Mouse (Mus musculus) embryo, embryonic 10 days (tissue): ENCODE results near the gene Slc22a13.
A peak's percentile ranks its signal among the peaks of the same experiment; 100 is the strongest.

Experiments
- DNase-seq: peaks from one replicate; pipeline ENCODE4 v3.0.0-alpha.2; 2015; ENCODE audit warnings: low spot score

Slc22a13 gene

DNA sequence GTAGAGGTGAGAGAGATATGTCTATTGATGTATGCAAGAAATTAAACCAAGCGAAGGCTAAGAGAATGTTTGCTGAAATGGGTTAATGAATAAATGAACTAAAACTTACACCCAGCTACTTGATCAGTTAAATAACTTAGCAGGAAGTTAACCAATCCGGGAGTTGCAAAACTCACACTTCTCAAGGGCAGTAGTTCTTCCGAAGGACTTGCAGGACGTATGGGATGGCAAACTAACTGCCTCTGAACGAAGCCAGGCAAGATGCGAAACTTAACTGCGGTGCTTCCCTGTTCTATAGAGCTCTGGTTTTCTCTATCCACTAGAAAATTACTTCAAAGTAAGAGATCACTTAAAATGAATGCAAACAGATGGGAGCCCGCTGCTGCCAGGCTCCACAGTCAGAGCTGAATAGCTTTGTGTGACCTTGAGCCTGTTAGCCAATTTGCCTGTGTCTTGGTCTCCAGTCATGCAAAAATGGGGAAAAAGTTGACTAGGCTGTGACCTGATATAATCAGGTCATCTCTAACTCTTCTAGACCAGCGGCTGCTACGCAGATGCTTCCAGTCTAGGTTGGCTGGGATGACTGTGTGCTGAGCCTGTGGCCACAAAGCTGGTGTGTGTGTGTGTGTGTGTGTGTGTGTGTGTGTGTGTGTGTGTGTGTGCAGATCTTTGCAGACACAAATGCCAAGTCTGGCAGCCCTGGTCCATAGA lies 9.6 kb downstream of the Slc22a13 start:
- no peak for DNase-seq

DNA sequence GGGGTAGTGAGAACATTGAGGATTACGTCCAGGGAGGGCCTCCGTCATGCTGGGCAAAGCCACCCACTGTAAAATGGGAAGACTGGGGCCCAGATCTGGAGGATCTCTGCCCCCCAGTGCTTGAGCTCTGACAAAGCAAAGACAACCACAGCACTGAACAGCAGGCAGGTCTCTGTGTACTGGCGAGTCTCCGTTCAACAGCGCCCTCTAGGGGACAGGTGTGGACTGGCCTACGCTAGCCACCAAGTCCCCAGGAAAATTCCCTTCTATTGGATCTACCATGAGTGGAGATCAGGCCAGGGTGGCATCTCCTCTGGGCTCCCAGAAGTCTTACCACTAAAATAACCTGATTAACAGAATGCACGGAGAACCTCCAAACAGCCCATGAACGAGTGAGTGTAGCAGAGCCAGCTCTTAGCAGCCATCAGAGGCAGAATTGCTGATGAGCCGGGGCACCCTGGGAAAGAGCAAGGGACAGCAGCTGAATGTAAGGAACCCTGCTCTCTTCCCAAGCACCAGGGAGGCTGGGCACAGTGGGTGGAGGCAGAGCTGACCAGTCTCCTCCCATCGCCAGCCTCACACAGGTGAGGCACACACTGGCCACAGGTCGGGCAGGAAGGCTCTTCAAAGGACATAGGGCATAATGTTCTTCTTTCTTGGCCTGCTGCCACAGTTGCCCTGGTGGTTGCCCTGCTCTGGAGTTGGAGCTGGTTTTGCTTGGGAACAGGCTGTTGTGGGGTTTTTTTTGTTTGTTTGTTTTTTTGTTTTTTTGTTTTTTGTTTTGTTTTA lies 16.5 kb downstream of the Slc22a13 start:
- peak; percentile 72 for DNase-seq

DNA sequence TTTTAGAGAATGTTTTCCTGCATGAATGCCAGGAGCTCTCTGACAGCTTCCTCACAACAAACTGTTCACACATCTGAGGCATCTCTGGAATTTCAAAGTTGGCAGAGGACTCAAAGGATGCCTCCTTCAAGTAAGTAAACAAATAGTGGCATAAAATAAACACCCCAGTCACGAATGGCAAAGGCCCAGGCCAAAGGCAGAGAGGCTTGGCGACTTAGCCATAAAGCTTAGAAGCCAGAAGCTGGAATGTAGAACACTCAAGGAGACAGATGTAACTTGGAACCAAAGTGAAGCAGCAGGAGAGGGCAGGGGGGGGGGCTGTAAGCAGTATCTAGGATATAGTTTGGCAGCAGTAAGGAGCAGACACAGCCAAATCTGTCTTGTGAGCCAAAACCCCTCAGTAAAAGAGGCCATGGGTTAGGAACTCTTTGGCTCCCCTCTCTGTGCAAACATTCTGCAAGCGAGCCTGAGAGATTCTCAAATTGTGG lies 27.6 kb downstream of the Slc22a13 start:
- DNase-seq, result no peak

DNA sequence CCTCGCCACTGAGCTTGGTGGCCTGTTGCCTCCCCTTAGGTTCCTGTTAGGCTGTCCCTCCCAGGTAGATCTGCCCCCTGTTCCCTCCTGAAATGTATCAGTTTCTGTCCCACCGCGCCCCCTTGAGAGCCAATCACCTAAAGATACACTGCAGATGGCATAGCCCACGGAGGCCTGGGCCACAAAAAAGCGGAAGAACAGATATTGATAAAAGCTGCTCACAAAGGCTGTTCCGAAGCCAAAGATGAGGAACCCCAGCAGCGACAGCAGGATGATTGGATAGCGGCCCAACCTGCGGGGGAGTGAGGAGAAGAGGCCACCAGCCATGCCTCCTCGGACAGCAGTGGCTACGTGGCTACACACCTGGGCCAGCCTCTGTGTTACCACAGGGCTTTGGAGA lies 29.6 kb downstream of the Slc22a13 start:
- no peak for DNase-seq

DNA sequence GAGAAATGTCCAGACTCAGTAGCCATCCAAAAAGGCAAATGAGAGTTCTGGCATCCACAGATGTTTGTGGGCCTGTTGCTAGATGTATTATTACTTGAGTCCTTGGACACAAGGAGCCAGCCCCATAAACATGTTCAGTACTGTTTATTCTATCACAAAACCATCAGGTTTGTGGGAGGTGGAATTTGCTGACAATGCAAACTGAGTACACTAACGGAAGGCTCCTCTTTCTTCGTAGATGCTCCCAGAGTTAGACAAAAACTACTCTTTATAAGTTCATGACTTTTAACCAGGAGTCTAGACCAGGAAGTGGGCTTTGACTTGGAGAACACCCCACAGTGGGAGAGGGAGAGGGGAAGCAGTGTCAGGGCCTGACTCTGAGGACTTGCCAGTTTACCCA lies 41.3 kb downstream of the Slc22a13 start:
- DNase-seq, result no peak

DNA sequence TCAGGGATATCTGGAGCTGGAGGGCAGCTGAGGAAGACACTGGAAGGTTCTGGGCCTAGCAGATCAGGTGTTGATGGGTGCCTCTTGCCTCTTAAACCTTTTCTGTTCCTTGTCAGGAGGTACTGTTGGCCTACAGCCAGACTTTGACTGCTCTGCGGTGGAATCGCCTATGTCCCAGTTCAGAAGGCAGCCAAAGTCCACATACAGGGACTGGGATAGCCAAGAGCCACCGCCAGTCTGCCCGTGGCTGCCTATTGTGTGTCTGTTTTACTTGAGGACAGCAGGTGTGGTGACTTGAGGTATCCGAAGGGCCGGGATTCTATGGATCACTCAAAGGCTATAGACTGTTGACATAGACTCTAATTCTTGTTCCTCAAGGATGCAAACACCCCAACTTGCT lies 43.4 kb downstream of the Slc22a13 start:
- DNase-seq, result no peak

DNA sequence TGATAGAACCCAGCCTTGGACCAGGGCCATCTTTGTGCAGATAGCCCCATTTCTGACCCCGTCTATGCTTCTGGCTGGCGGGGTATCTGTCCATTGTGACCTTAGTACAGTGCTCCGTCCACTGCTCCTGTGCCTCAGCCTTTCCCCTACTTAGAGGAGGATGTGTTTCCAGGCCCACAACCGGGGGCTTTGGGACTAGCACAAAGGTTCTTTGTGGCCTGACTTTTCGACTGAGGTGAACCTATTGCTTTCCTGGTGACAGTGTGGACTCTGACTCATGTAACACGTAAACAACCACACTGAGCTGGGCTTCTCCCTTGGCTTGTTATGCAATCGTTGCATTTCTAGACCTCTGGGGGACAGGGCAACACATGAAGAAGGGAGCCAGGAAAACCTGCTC lies 44.2 kb downstream of the Slc22a13 start:
- no peak for DNase-seq

DNA sequence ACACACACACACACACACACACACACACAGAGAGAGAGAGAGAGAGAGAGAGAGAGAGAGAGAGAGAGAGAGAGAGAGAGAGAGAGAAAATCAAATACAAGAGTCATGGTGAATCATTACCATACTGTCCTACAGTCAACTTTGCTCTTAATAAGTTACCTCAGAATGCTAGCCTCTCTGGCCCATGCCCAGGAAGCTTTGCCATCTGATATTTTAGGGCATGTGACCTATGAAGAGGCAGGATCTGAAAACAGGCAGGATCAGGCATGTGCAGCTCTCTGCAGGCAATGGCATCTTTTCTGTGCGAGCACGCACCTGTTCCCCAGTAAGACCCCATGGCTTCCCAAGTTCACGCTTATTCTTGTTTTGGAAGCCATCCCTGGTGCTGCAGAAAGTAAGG lies 48.2 kb downstream of the Slc22a13 start:
- DNase-seq, result no peak

DNA sequence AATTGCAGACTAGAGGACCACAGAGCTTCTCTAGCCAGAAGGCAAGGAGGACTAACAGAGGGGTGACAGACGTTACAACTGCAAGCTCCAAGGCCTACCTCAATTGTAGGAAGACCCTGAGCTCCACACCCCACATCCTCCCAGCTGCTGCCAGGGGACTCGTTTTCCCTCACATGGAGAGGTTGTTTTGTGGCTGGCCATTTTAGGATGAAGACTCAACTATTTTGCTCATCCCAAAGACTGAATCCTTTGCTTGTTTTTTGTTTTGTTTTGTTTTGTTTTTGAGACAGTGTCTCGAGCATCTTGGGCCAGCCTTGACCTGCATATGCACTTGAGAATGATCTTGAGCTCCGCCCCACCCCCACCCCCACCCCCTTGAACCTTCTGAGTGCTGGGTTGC lies 50.0 kb downstream of the Slc22a13 start, which contains the start of gene Gm47289:
TSS of gene Gm47289 (plus strand) at position 301 of the 400 bp plus-strand sequence.
- DNase-seq, result no peak

DNA sequence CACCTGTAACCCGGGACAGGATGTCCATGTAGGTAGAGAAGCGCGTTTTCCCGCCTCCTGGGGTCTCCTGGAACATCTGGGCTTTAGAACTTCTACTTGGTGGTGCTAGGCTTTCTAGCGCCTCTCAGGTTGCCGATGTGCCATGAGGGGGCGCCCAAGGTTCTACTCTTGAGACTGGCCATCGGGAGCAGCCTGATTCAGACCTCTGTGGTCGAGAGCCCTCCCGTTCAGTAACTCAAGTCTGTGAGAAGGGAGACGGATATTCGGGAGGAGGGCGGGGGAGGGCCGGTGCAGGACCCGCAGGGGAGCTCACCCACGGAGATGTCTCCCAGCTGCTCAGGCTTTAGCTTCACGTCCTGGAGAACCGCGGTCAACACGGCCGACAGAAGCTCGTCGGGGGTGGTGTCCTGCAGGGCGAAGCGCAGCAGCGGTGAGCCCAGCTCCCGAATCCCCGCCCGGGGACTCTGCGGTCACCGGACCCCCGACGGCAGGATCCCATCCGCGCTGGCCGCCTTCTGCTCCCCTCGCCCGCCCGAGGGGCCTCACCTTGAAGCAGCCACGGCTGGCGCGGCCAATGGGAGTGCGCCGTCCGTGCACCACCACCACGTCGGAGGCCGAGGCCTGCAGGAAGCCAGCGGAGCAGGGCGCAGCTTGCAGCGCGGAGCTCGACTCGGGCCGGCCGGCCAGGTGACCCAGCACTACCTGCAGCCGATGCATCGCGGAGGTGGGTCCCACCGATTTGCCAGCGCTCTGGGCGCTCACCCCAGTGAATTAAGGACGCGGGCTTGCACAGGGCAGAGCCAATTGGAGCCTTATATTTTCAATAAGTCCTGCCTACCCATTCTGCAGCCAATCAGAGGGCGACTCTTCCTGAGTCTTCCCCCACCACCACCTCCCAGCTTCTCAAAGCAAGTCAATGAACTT lies 52.4 kb downstream of the Slc22a13 start, which contains the start of gene Acaa1b:
TSS of gene Acaa1b (minus strand) at position 816 of the 924 bp plus-strand sequence.
- DNase-seq, result peak; percentile 90

DNA sequence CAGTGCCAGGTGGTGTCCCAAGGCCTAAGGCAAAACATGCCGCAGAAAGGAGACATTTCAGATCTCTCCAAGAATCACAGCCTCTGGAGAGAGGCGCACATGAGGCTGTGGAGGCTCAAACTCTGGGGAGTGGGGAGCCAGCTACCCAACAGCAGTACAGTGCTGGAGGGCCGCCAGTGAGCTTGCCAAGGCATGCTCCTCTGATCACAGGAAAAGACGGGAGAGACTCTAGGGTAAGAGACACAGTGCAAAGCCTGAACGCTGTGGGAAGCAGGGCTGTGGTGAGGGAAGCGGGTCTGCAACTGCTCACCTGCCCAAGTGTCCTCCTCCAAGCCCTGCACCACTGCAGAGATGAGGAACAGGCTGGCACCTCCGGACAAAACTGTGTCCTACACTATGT lies 53.1 kb downstream of the Slc22a13 start:
- no peak for DNase-seq

DNA sequence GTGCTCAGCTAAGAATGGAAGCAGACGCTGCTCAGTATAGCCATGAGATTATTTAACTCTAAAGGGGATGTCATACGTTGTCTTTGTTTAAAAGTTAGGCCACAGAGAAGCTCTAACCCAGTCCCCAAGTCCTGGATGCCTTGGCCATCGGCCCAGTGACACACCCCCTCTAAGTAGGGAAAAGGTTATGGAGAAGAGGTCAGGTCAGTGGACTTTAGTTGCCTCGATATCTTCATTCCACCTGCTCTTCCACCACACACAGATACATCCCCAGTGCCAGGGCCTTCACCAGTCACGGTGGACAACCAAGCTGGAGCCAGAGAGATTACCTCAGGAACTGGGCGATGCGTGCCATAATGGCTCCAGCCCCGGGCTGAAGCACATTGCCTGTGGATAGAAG lies 53.5 kb downstream of the Slc22a13 start:
- DNase-seq, result no peak

DNA sequence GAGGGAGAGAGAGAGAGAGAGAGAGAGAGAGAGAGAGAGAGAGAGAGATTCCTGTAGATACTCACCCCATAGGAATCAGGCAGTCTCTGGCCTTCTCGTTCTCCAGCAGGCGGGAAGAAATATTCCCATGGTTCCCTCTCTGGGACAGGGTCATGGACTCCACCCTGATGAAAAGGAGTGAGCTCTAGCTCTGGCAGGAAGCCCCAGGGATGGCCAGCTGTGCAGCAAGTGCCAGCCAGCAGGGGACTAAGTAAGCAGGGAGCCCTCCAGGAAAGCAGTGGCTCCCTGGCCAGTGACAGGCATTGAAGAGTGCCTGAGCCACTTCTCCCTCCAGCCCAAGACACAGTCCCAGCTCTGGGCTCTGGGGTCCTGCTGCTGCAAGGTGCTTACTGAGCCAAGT lies 57.1 kb downstream of the Slc22a13 start:
- no peak for DNase-seq

DNA sequence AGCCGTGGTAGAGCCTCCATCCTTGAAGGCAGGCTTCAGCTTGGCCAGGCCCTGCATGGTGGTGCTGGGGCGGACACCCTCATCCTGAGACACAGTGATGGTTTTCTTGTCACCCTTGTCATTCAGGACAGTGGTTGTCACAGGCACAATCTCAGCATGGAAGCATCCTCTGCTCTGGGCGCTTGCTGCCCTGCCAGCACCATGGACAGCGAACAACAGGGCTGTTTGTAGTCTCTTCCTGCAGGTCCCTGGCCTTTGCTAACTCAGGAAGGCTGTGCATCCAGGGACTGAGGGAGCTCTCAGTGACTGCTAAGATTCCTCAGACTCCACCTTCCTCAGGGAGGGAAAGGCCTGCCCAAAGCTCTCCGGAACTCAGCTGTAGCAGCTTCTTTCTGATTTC lies 59.3 kb downstream of the Slc22a13 start:
- DNase-seq, result peak; percentile 85

DNA sequence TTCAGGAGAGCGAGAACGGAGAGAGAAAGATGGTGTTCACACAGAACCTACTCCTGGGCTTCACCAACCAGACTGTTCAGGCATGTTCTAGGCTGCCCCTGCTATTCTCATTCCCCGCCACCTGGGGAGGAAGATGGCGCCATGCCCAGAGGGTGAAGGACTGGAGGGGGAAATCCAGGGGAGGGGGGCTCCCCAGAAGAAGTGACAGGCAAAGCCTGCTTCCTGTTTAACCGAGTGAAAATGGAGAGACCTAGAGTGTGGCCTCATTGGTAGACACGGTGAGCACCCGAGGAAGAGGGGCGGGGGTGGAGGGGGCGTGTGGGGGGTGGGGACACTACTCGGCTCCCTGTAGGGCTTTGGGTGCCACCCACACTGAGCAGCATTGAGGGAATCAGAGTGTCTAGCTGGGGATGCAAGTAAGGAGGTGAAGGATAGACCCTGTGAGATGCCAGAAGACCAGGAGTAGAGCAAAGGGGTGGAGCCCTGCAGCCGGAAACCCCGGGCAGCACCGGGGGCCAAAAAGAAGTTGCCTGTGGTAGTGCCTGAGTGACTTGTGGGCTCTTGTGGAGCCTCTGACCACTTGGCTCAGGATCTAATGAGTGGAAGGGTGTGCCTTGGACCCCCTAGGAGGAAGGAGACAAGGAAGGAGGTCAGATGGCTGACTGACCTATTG lies 62.7 kb downstream of the Slc22a13 start:
- DNase-seq, result no peak

DNA sequence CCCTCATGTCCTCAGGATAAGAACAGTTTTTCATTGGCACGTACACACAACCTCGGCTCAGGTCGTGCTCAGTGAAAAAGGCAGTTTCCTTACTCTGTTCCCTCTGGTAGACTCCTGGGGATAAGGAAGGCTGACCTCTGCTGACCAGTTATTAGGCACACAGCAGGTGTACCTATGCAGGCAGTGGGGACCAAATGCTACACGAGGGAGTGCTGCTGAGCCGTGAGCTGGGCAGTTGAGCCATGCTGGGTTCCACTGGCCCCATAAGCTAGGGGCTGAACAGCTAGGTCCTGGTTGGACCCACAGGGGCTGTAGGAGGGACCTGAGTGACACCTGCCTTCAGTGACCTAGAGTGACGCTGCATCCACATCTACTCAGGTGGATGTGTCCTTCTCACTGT lies 63.3 kb downstream of the Slc22a13 start:
- DNase-seq, result no peak

DNA sequence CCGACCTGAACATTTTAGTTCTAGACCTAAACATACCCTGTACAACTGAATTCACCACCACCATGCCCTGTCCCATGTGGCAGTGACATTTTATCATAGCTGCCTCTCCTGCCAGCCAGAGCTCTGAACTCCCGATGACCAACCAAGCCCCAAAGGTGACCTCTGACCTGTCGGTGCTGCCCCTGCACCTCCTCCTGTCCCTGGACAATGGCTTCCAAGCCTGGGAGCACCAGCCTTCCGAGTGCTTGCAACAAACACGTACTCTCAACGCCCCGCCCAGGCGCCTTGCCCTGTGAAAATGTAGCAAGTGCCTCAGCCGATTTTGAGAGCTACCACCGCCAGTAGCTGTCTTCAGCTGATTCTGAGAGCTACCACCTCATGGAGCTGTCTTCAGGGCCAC lies 63.8 kb downstream of the Slc22a13 start:
- no peak for DNase-seq

DNA sequence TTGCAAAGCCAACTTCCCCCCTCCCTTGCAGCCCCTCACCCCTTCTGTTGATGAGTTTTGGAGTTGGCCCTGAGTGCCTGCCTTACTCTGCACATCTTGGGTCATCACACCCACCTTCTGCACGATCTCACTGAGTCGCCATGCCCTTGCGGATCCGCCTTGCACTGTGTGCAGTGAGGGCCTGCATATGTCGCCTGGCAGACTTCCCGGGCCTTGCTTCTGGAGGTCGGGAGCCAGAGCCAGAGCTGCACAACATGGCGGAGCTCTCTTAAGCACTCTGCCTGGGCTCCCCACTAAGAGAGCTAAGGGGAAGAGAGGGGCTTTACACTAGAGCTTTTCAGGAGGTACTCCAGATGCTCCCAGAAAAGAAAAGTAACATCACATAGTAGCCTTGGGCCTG lies 64.2 kb downstream of the Slc22a13 start:
- no peak for DNase-seq

DNA sequence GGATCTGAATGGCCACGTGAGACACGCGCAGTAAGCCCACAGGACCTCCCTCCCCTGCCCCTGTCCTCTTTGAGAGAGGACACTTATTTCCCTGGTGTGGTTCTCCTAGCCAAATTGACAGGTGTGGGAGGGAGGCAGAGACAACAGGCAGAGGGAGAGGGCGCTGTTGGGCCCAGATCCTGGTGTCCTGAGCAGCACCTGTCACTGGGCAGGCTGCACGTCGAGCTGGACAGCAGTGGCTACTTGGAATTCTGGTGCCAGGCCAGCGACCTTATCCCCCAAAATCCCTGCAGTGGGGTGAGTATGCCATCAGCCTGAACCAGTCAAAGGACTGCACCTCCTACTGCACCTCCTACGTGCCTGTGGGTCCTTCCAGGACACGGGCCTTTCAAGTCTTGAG lies 65.5 kb downstream of the Slc22a13 start:
- DNase-seq, result no peak
